Mouse (Mus musculus): ENCODE measurements around the gene Fpgs.

Gene Fpgs

GRCm38 (mm10) chr2:32704021-32704421 lies at the start of gene Fpgs:
Gene Fpgs, minus strand, starts transcription at chr2:32704145.
- DNase-seq (ENCODE audit: low spot score), result no peak

- DNase-seq (ENCODE audit: low spot score), result no peak
Observed at GRCm38 (mm10) chr2:32752181-32752580, 48.2 kb upstream of the Fpgs start.

GRCm38 (mm10) chr2:32751665-32752033 lies 47.7 kb upstream of the Fpgs start:
- DNase-seq (ENCODE audit: low spot score), result no peak

GRCm38 (mm10) chr2:32750887-32751664 lies 47.1 kb upstream of the Fpgs start:
- DNase-seq (ENCODE audit: low spot score), result no peak

- DNase-seq (ENCODE audit: low spot score), result no peak
Observed at GRCm38 (mm10) chr2:32750199-32750598, 46.3 kb upstream of the Fpgs start.

GRCm38 (mm10) chr2:32749082-32749481 lies 45.1 kb upstream of the Fpgs start:
- DNase-seq (ENCODE audit: low spot score), result no peak

GRCm38 (mm10) chr2:32744272-32744982 lies 40.5 kb upstream of the Fpgs start:
- DNase-seq (ENCODE audit: low spot score), result peak; percentile 42

GRCm38 (mm10) chr2:32742173-32742531 lies 38.2 kb upstream of the Fpgs start:
- DNase-seq (ENCODE audit: low spot score), result no peak

- DNase-seq (ENCODE audit: low spot score), result no peak
Observed at GRCm38 (mm10) chr2:32741273-32742172, 37.6 kb upstream of the Fpgs start.

GRCm38 (mm10) chr2:32740916-32741272 lies 36.9 kb upstream of the Fpgs start, which contains the start of gene 6330409D20Rik:
Gene 6330409D20Rik, minus strand, starts transcription at chr2:32741016.
- no peak for DNase-seq (ENCODE audit: low spot score)

GRCm38 (mm10) chr2:32739311-32739710 lies 35.4 kb upstream of the Fpgs start:
- peak; percentile 71 for DNase-seq (ENCODE audit: low spot score)

GRCm38 (mm10) chr2:32737008-32737407 lies 33.1 kb upstream of the Fpgs start:
- DNase-seq (ENCODE audit: low spot score), result no peak

GRCm38 (mm10) chr2:32736306-32736829 lies 32.4 kb upstream of the Fpgs start:
- DNase-seq (ENCODE audit: low spot score), result no peak

GRCm38 (mm10) chr2:32734933-32735332 lies 31.0 kb upstream of the Fpgs start:
- DNase-seq (ENCODE audit: low spot score), result peak; percentile 61

GRCm38 (mm10) chr2:32734480-32734879 lies 30.5 kb upstream of the Fpgs start:
- DNase-seq (ENCODE audit: low spot score), result peak; percentile 88

GRCm38 (mm10) chr2:32732695-32733094 lies 28.8 kb upstream of the Fpgs start:
- DNase-seq (ENCODE audit: low spot score), result no peak

GRCm38 (mm10) chr2:32731911-32732310 lies 28.0 kb upstream of the Fpgs start:
- no peak for DNase-seq (ENCODE audit: low spot score)

- no peak for DNase-seq (ENCODE audit: low spot score)
Observed at GRCm38 (mm10) chr2:32730854-32731253, 26.9 kb upstream of the Fpgs start.

- DNase-seq (ENCODE audit: low spot score), result no peak
Observed at GRCm38 (mm10) chr2:32729547-32729946, 25.6 kb upstream of the Fpgs start.

GRCm38 (mm10) chr2:32728463-32728862 lies 24.5 kb upstream of the Fpgs start:
- DNase-seq (ENCODE audit: low spot score), result no peak

GRCm38 (mm10) chr2:32727435-32727834 lies 23.5 kb upstream of the Fpgs start:
- peak; percentile 80 for DNase-seq (ENCODE audit: low spot score)

Data from adipocyte (in vitro differentiated cells).